Mouse (Mus musculus) intestine, embryonic 14.5 days (tissue): ENCODE measurements around the gene Slc7a11. TPM values are rescaled to one million over a fixed set of nuclear protein-coding genes. Genes with fewer than 3 reads are reported as not detected.

Source experiments
- ATAC-seq: fragments of 200-750 bp; cut with Nextera tagmentation; replicated peaks from 2 replicates; pipeline ENCODE4 v1.8.0; 2017; ENCODE audit warnings: low read depth, moderate number of reproducible peaks, moderate TSS enrichment, moderate library complexity; ENCODE audit not compliant: low FRiP score, low TSS enrichment
- DNase-seq: peaks from one replicate; pipeline ENCODE4 v3.0.0-alpha.2; 2018; ENCODE audit warnings: low spot score
- H3K27ac ChIP-seq: fragments of 300-500 bp; sonication (generic); 2 replicates; pipeline ENCODE4 v1.5.1; 2014; ENCODE audit warnings: low read depth, mild to moderate bottlenecking, control low read depth
- H3K27me3 ChIP-seq: fragments of 300-500 bp; sonication (generic); replicated peaks from 2 replicates; pipeline ENCODE4 v1.6.1; 2014; ENCODE audit warnings: low read length, control low read depth; ENCODE audit not compliant: control insufficient read depth, insufficient read depth
- H3K36me3 ChIP-seq: fragments of 300-500 bp; sonication (generic); 2 replicates; pipeline ENCODE4 v1.6.1; 2014; ENCODE audit warnings: low read length, control low read depth; ENCODE audit not compliant: control insufficient read depth, insufficient read depth
- H3K4me1 ChIP-seq: fragments of 300-500 bp; sonication (generic); replicated peaks from 2 replicates; pipeline ENCODE4 v1.6.1; 2014; ENCODE audit warnings: low read length, control low read depth, mixed read lengths; ENCODE audit not compliant: control insufficient read depth, insufficient read depth
- H3K4me2 ChIP-seq: fragments of 300-500 bp; sonication (generic); 2 replicates; pipeline ENCODE4 v1.6.1; 2014; ENCODE audit warnings: low read length
- H3K4me3 ChIP-seq: fragments of 300-500 bp; sonication (generic); 2 replicates; pipeline ENCODE4 v1.5.1; 2014; ENCODE audit warnings: low read depth, low read length, control low read depth, mixed read lengths
- H3K9ac ChIP-seq: fragments of 300-500 bp; sonication (generic); 2 replicates; pipeline ENCODE4 v1.6.1; 2014; ENCODE audit warnings: mild to moderate bottlenecking, low read length
- H3K9me3 ChIP-seq: fragments of 300-500 bp; sonication (generic); 2 replicates; pipeline ENCODE4 v1.6.1; 2016; ENCODE audit warnings: low read length, control low read depth; ENCODE audit not compliant: control insufficient read depth
- WGBS: fragments of 180-500 bp; shearing (Covaris S2); extraction: QIAGEN DNeasy Blood & Tissue Kit; methylation state at CpG from one replicate; pipeline ENCODE4 v1.1.7; 2014; 5-methylcytosine and 5-hydroxymethylcytosine counted together
- polyA plus RNA-seq: library from polyadenylated mRNA; unstranded; fragments of >200 nt; fragmentation: Nextera tagmentation; extraction: Ambion mirVana; gene quantifications from 2 replicates; pipeline ENCODE4 v1.2.1, GENCODE M21; 2014

Slc7a11 gene
- polyA plus RNA-seq, 1 experiment from 2014 or later = 0.24 TPM

DNA sequence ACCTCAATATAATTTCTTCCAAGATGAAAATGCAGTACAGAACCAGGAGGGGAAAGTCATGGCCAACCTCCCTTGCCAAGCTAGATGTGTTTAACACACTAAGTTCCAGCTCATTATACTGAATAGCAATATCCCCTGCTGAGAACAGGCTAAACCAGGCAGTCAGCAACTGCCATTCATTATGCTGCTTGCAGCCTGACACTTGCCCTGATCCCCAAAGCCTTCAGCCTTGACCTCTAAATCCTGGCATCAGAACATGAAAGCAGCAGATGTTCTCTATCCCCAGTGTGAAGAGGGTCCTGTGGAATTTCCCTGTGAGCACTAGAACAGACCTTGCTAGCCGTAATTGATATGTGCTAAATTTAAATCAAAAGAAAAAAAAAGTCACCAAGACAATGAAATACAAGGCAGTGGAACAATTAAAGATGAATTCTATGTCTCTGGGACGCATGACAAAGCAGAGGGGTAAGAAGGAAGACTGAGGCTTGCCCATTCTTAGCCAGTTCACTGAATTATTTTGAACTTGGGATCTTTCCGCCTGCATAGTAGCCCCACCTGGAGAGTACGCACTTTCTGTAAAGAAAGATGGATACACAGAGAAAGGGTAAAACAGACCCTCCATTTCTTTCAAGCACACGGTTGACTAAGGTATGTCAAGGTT is 56.7 kb downstream of the Slc7a11 start:
- ATAC-seq (no peak), DNase-seq (no peak)
- 0 out of 2 replicates have a peak, but pooled peaks cover 6% of the 10 kb centered on the region for H3K4me1 ChIP-seq
- no peak overlapping the region for H3K4me2 ChIP-seq
- H3K27me3 ChIP-seq = no peaks in the 10 kb centered on the region
- no peak overlapping the region for H3K4me3 ChIP-seq
- H3K36me3 ChIP-seq = no peaks in the 10 kb centered on the region
- no peak overlapping the region for H3K9ac ChIP-seq
- no peaks in the 10 kb centered on the region; the same call in 1 of the 2 replicates for H3K9me3 ChIP-seq
- no peak overlapping the region for H3K27ac ChIP-seq
- 80% methylated on average over 5 of the region's 5 CpGs for WGBS

DNA sequence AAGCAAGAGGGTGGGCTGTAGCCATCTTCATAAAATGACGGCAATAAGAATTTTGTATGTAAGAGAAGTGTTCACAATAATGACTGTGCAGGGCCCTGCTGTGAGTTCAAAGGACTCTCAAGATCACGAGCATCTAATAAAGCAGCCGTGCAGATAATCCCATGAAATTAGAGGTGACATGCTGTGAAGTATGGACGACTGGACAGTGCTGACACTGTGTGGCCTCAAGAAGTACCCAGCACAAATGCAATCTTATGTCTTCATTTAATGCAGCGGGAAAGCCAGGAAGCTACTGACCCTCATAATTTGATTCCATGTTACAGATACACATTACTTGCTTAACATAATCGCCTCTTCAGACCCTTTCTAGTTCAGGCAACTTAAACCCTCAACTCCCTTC is 57.3 kb downstream of the Slc7a11 start:
- ATAC-seq (no peak), DNase-seq (no peak)
- WGBS = 77% methylated on average over 6 of the region's 6 CpGs
- Histone ChIP-seq H3K4me1 (0 out of 2 replicates have a peak, but pooled peaks cover 6% of the 10 kb centered on the region), H3K36me3 (no peaks in the 10 kb centered on the region), H3K27me3 (no peaks in the 10 kb centered on the region), H3K27ac (no peak overlapping the region), H3K9me3 (no peaks in the 10 kb centered on the region; the same call in 1 of the 2 replicates), H3K4me2 (no peak overlapping the region), H3K4me3 (no peak overlapping the region), H3K9ac (no peak overlapping the region)

- ATAC-seq (peak; percentile 58; the same call in 1 of the 2 replicates), DNase-seq (no peak)
- H3K27me3 ChIP-seq = no peaks in the 10 kb centered on the region
- H3K4me3 ChIP-seq = no peak overlapping the region
- H3K27ac ChIP-seq = no peak overlapping the region
- 0 out of 2 replicates have a peak, but pooled peaks cover 6% of the 10 kb centered on the region for H3K4me1 ChIP-seq
- no peaks in the 10 kb centered on the region for H3K36me3 ChIP-seq
- WGBS = 49% methylated on average over 5 of the region's 5 CpGs
- no peaks in the 10 kb centered on the region for H3K9me3 ChIP-seq
- no peak overlapping the region for H3K9ac ChIP-seq
- H3K4me2 ChIP-seq = peak overlapping the region; percentile 48
These were observed 60.7 kb downstream of the Slc7a11 start for GRCm38 (mm10) chr3:50382729-50383128.

GRCm38 (mm10) chr3:50381861-50382693 is 61.3 kb downstream of the Slc7a11 start:
- WGBS = 26% methylated on average over 22 of the region's 22 CpGs
- Histone ChIP-seq H3K9ac (peak overlapping the region; percentile 32), H3K36me3 (no peaks in the 10 kb centered on the region), H3K4me3 (peak overlapping the region; percentile 37), H3K27ac (no peak overlapping the region), H3K9me3 (no peaks in the 10 kb centered on the region), H3K27me3 (no peaks in the 10 kb centered on the region), H3K4me1 (0 out of 2 replicates have a peak, but pooled peaks cover 6% of the 10 kb centered on the region), H3K4me2 (peak overlapping the region; percentile 48)
- DNase-seq (peak; percentile 61), ATAC-seq (peak; percentile 63)

GRCm38 (mm10) chr3:50381160-50381860 is 62.1 kb downstream of the Slc7a11 start:
- 22% methylated on average over 10 of the region's 10 CpGs for WGBS
- ATAC-seq = 0 out of 2 replicates have a peak, but pooled peaks have one; percentile 67
- H3K9ac ChIP-seq = peak overlapping the region; percentile 32
- no peaks in the 10 kb centered on the region for H3K36me3 ChIP-seq
- peak; percentile 94 for DNase-seq
- H3K4me1 ChIP-seq = 0 out of 2 replicates have a peak, but pooled peaks cover 6% of the 10 kb centered on the region
- H3K27ac ChIP-seq = no peak overlapping the region
- H3K4me2 ChIP-seq = peak overlapping the region; percentile 48
- peak overlapping the region; percentile 37 for H3K4me3 ChIP-seq
- H3K27me3 ChIP-seq = no peaks in the 10 kb centered on the region
- H3K9me3 ChIP-seq = no peaks in the 10 kb centered on the region

DNA sequence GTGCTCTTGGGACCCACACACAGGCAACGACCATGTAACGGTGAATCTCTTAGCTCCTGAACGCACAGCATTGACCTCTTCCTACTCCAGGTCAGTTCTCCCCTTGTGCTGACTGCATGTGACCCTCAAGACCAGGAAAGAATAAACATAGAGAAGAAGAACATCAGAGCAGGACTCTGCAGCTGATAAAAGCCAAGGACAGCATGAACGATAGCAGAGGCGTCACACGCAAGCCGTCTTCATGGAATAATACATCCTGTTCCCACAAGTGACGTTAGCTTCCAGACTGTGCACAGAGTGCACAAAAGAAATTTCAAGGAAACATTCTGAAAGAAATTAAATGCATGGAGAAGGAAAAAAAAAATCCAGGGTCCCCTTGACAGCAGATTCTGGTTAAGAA is 63.5 kb downstream of the Slc7a11 start:
- Histone ChIP-seq H3K4me1 (0 out of 2 replicates have a peak, but pooled peaks cover 6% of the 10 kb centered on the region), H3K4me2 (no peak overlapping the region), H3K9ac (no peak overlapping the region), H3K27ac (no peak overlapping the region), H3K27me3 (no peaks in the 10 kb centered on the region), H3K9me3 (no peaks in the 10 kb centered on the region), H3K4me3 (no peak overlapping the region), H3K36me3 (no peaks in the 10 kb centered on the region)
- no peak for DNase-seq
- ATAC-seq = no peak
- WGBS = 59% methylated on average over 8 of the region's 8 CpGs

GRCm38 (mm10) chr3:50375477-50375876 is 67.9 kb downstream of the Slc7a11 start:
- DNase-seq (no peak), ATAC-seq (no peak)
- no peaks in the 10 kb centered on the region for H3K27me3 ChIP-seq
- H3K4me3 ChIP-seq = no peak overlapping the region
- H3K9me3 ChIP-seq = no peaks in the 10 kb centered on the region
- no peaks in the 10 kb centered on the region for H3K4me1 ChIP-seq
- no peak overlapping the region for H3K9ac ChIP-seq
- no peaks in the 10 kb centered on the region for H3K36me3 ChIP-seq
- no peak overlapping the region for H3K27ac ChIP-seq
- H3K4me2 ChIP-seq = no peak overlapping the region

GRCm38 (mm10) chr3:50369791-50370190 is 73.6 kb downstream of the Slc7a11 start:
- no peaks in the 10 kb centered on the region for H3K9me3 ChIP-seq
- no peak overlapping the region for H3K27ac ChIP-seq
- H3K4me1 ChIP-seq = no peaks in the 10 kb centered on the region
- ATAC-seq (no peak), DNase-seq (no peak)
- no peak overlapping the region for H3K4me3 ChIP-seq
- WGBS = 91% methylated on average over 6 of the region's 6 CpGs
- H3K9ac ChIP-seq = no peak overlapping the region
- H3K27me3 ChIP-seq = no peaks in the 10 kb centered on the region
- H3K4me2 ChIP-seq = no peak overlapping the region
- no peaks in the 10 kb centered on the region for H3K36me3 ChIP-seq
